Mouse (Mus musculus) cortical plate, adult 2 months (tissue): ENCODE data around the gene Morn5.

Experiments
- CTCF ChIP-seq: fragments of 200-500 bp; IDR thresholded peaks from 2 replicates; pipeline ENCODE4 v1.5.1; 2011; ENCODE audit warnings: mild to moderate bottlenecking, control low read depth, low read length; ENCODE audit not compliant: insufficient read depth; ENCODE audit errors: extremely low read depth
- POLR2A ChIP-seq: fragments of 200-500 bp; IDR thresholded peaks from 2 replicates; pipeline ENCODE4 v1.6.1; 2011; ENCODE audit warnings: mild to moderate bottlenecking, low read length, control low read depth; ENCODE audit not compliant: insufficient read depth; ENCODE audit errors: extremely low read depth

GRCm38 (mm10) chr2:36093301-36093700 is 44.0 kb downstream of the Morn5 start:
- TF ChIP-seq POLR2A (no peak), CTCF (no peak)
